Mouse (Mus musculus) cerebellum, adult 11 months (tissue): ENCODE data around the gene Mre11a.
"Not testable (repeated sequence)": the region's sequence is repeated elsewhere in the genome, so short reads cannot be mapped to it uniquely, and the experiment has no call there.

ENCODE experiments used
- DNase-seq: peaks from one replicate; pipeline ENCODE4 v3.0.0; 2022

The Mre11a gene

DNA sequence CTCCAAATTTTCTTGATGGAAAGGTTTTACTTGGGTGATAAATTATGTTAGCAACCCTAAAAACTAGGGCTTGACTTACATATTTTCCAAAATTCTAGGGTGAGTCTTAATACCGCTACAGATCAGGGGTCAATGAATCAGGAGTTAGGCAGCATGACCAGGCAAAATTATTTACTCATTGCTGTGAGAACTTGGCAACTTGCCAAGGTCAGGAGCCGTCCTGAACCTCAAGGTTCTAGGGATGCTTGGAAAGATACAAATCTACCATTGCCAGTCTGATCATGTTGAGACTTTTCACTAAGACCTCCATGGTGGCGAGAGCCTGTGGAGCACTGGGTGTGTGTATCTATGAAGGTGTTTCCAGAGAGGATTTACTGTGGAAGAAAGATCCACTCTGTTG lies 87.1 kb downstream of the Mre11a start:
- DNase-seq = no peak

DNA sequence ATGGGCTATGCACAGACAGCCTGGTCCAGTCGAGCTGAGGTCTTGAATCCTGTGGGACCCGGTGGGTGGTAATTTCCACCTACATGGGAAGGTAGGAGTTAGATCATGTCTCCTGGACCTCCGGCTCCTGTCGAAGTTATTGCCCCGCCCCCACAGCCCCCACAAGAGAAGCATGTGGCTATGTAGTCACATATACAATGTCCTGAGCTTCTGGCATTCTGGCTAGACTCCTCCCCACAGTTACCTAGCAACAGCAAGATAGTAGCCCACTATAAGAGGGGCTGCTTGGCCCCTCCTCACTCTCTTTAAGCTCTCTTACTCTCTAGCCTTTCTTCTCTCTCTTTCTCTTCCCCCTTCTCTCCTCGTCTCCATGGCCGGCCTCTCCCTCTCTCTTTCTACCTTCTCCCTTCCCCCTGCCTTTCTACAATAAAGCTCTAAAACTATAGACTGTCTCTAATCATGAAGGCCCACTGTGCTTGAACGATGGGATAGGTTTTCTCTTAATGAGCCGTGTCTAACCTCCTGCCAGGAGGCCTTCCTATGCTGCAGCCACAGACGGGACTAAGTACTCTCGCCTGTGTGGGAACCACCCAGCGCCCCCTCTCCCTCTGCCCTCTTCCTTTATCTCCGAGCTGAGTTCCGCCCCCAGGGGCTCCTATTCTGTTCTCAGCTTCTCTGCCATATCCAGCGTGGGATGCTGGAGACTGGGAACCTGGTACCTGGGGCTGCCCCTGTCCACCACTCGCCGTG lies 87.9 kb downstream of the Mre11a start:
- no peak for DNase-seq

DNA sequence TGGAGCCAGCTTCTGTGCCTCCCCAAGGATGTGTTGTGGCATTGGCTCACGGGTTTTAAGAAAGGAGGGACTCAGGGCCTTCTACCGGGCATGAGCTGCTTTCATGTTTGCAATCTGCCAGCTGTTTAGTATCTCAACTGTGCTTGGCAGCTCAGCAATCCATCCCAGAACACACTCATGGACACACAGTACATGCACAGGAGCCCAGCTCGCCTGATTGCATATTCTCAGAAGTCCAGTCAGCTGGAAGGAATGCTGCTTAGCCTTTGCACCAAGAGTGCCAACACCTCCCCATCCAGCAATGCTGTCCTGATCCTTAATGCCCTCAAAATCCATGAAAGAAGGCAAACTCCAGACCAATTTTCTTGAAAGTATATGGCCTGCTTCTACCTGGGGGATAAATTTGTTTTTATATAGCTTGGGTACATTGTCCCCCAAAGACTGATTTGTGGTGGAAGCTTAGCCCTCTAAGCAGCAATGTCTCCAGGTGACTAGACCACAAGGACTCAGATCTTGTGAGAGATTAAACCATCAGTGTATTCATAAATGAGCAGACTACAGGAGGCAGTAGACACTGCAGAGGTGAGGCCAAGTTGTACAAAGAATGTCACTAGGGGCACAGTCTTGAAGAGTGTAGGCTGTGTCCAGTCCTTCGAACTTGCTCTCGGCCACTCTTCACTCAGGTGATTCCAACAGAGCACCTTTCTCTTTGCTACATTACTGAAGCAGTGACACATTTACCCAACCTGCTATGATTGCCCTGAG lies 91.5 kb downstream of the Mre11a start:
- DNase-seq = no peak

DNA sequence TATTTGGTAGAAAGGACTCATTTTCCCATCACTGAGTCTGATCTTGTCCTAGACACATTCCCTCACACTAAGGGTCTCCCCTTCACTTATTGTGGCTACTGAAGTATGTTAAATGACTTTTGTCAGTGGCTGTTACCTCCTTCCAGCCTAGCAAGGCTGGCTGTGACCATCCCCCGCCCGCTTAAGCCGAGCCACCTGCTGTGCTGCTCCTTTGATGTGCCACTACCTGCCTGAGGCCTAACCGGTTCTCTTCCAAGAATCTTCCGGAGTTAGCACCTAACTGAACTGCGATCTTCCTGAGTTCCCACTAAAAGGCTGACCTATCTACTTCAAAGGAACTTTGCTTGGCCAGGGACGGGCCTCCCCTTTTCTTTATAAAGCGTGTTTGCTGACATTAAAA lies 92.1 kb downstream of the Mre11a start:
- not testable (repeated sequence) for DNase-seq

DNA sequence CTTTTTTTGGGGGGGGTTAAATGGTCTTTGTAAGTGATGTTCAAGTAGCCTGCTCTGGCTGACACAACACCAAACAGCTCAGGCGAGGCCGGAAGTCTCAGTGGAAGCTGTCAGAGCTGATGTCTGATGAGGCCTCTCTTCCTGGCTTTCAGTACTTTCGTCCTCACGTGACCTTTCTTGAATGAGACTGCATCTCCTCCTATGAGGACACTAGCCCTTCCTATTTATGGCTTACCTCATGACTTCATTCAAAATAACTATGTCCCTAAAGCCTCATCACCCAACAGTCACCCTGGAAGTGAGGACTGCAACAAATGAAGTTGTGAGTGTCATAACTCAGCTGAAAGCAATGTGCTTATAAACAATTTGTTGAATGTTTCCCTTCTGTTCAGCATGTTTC lies 100.2 kb downstream of the Mre11a start:
- no peak for DNase-seq

DNA sequence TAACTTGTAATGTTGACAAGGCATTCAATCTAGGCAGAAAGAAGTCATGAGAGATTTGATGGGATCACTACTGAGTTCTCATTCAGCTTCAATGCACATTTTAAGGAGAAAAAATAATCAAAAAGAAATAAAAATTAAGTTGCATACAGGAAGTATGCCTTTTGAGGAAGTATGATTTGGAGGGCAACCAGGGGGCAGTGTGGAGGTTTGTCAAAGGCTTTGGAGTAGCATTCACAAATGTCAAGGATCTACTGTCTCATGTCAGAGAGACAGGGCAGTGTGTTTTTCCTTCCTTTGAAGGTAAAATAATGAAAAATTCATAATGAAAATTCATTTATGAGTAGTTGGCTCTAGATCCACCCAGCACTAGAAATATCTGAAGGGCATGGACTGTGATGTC lies 100.7 kb downstream of the Mre11a start:
- no peak for DNase-seq

DNA sequence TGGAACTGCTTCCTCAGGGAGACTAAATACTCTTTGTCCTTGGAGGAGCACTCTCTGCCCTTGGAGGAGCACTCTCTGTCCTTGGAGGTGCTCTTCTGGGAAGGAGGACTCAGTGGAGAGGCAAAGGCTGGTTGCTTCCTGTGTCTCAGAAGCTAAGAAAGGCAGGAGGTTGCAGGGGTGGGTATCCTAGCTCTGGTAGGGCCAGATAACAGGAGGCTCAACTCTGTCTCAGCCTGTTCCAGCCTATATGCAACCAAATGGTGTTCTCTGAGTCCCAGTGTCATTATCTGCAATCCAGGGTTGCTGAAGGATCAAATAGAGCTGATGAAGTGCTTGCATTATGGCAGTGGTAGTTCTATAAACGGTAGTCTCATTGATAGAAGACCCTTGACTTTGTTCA lies 101.5 kb downstream of the Mre11a start:
- DNase-seq = no peak
